Mouse (Mus musculus) hematopoietic multipotent progenitor cell, adult 10-12 weeks (in vitro differentiated cells): ENCODE measurements around the gene Tespa1. TPM values are rescaled to one million over a fixed set of nuclear protein-coding genes. Genes with fewer than 3 reads are reported as not detected.

ENCODE experiments used
- polyA plus RNA-seq: library from polyadenylated mRNA; stranded (reverse); fragments of >175 nt; gene quantifications from 2 replicates; pipeline ENCODE4 v1.2.3, GENCODE M21; 2012; ENCODE audit warnings: low replicate concordance

The Tespa1 gene
- polyA plus RNA-seq = 5.5 and 7.4 TPM in 2 replicates

DNA sequence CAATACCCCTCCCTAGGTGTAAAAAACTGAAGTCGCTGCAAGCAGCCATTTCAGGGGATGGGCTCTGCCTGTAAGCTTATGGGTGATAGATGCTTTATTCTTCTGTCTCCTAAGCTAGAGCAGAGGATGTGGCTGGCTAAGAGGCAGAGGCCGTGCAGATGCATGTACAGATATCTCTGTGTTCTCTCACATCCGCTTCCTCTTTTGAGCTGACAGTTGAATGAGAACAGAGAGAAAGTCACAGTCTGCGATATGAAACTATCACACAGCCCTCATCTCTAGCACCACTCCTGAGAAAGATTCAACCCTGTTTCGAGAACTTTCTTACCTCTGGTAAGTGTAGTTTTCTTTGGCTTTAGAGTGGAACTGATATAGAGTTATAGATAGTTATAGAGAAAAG, at the start of gene Tespa1:
Gene Tespa1 (plus strand): TSS at position 234 of the 400 bp plus-strand sequence.

DNA sequence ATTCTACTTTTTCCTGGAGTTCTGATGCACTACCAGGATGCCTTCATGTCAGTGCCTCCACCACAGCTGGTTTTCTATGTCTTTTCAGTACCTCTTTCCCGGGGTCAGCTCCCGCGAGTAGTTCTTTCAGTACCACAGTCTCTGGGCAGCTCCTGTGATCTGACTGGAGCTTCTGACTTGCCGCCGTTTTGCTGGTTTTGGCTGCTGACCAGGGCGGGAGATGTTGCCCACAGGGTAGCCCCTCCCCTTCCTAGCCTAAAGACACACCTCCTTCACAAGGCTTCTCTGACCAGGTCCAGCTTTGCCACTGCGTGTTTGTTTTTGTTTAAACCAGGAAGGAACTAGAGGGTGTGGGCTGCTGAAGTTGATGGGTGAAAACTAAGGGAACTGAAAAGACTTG, 42.6 kb upstream of the Tespa1 start, which contains the start of gene Neurod4:
Gene Neurod4 (minus strand): TSS at position 175 of the 400 bp plus-strand sequence.

DNA sequence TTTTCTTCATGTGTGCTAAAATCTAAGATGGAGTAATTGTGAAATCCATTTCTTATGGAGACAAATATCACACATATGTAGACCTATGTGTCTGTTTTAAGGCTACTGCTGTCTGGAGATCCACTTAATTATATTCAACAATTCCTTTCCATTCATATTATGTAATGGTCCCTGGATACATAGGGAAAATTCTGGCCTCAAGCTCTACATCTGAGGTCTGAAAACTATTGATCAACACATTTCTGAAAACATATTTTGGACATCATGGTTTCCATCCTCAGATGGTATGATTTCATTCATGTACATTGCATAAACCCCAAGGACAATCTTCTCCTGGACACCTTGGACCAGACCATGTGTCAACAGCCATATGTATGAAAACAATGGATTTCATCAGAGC, 71.6 kb downstream of the Tespa1 start, which contains the start of gene Vmn2r84:
Gene Vmn2r84 (minus strand): TSS at position 101 of the 400 bp plus-strand sequence.

Other genes starting within 250 kb of the Tespa1 start
- gene Olfr823, start 207.5 kb upstream of the Tespa1 start, polyA plus RNA-seq = not detected in 2 replicates
- gene Olfr824, start 192.9 kb upstream of the Tespa1 start, polyA plus RNA-seq = not detected in 2 replicates
- not detected in 2 replicates for gene Olfr825, start 156.1 kb upstream of the Tespa1 start, polyA plus RNA-seq
- not detected in 2 replicates for gene Olfr826, start 138.7 kb upstream of the Tespa1 start, polyA plus RNA-seq
- not detected in 2 replicates for gene Olfr827, start 108.5 kb upstream of the Tespa1 start, polyA plus RNA-seq
- gene Neurod4, start 42.6 kb upstream of the Tespa1 start, polyA plus RNA-seq = 0.03 TPM in 1 of 2 replicates, not detected in the other
- not detected in 2 replicates for gene Vmn2r84, start 71.5 kb downstream of the Tespa1 start, polyA plus RNA-seq
- gene Vmn2r85, start 106.8 kb downstream of the Tespa1 start, polyA plus RNA-seq = not detected in 2 replicates
- not detected in 2 replicates for gene Vmn2r86, start 133.2 kb downstream of the Tespa1 start, polyA plus RNA-seq
- gene Vmn2r87, start 174.5 kb downstream of the Tespa1 start, polyA plus RNA-seq = not detected in 2 replicates